In the genomic region with DNA sequence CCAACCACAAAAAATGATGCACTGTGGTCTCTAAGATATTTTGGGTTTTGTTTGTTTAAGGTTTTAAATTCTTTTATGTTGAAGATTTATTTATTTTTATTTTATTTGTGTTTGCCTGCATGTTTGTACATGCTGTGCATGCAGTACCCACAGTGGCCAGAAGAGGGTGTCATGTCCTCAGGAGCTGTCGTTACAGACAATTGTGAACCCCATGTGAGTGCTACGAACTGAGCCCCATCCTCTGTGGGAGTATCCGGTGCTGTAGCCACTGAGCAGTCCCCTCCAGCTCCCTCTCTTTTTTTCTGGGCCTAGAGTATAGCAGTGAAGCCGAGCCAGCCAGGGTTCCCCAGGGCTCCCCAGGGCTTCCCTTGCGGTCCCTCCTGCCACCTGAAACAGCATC, we compare ENCODE assay signal across 12 mouse cellular contexts. TPM values are rescaled to one million over a fixed set of nuclear protein-coding genes. Genes with fewer than 3 reads are reported as not detected.
DNase-seq lines count a peak whose midpoint lies in the region; ATAC-seq and TF ChIP-seq lines count a peak whose summit lies in the region.
"Had no signal": no experiment of that assay in that cellular context is flagged by ENCODE, and none has a peak within 500 bp of the region (broad histone marks: within the 10 kb centered on the region; RNA-seq: fewer than 3 reads in every experiment).

No protein-coding gene starts in this region.

- no peak overlapping the region for H3K27ac ChIP-seq in forebrain, postnatal 0 days (ENCODE audit: low read depth, low read length)
- H3K27ac ChIP-seq in forebrain, embryonic 16.5 days (ENCODE audit: low read length), result no peak overlapping the region
- H3K27ac ChIP-seq: hindbrain, embryonic 15.5 days; midbrain, embryonic 12.5 days had no signal

- TF ChIP-seq CTCF in forebrain, postnatal 0 days (IDR thresholded peaks at IDR 0.05; ENCODE audit: low read depth), result peak; percentile 70

- H3K9me3 ChIP-seq in forebrain, postnatal 0 days (ENCODE audit: low read length), result no peaks in the 10 kb centered on the region
- H3K9me3 ChIP-seq in forebrain, embryonic 16.5 days (ENCODE audit: control insufficient read depth, low read length), result 0 out of 2 replicates have a peak, but pooled peaks cover 3% of the 10 kb centered on the region
- H3K9me3 ChIP-seq: hindbrain, embryonic 15.5 days had no signal

- no peaks in the 10 kb centered on the region for H3K36me3 ChIP-seq in forebrain, postnatal 0 days (ENCODE audit: insufficient read depth)
- H3K36me3 ChIP-seq in forebrain, embryonic 16.5 days (ENCODE audit: control insufficient read depth, insufficient read depth), result no peaks in the 10 kb centered on the region
- no peaks in the 10 kb centered on the region for H3K36me3 ChIP-seq in splenic B cell, adult 2 months (ENCODE audit: control insufficient read depth, insufficient read depth, low read length, poor library complexity, severe bottlenecking)
- H3K36me3 ChIP-seq: hindbrain, embryonic 15.5 days; midbrain, embryonic 12.5 days had no signal

- H3K4me3 ChIP-seq in forebrain, postnatal 0 days (ENCODE audit: low read depth, low read length), result no peak overlapping the region
- no peak overlapping the region for H3K4me3 ChIP-seq in forebrain, embryonic 16.5 days (replicated peaks; ENCODE audit: low read length)
- H3K4me3 ChIP-seq: hindbrain, embryonic 15.5 days; midbrain, embryonic 12.5 days had no signal

- DNase-seq in forebrain, postnatal 0 days, result no peak
- DNase-seq in retina, embryonic 14.5 days (ENCODE audit: low spot score), result peak; percentile 44
- DNase-seq in retina, postnatal 1 day, result no peak
- DNase-seq in T-cell, adult 2 months (ENCODE audit: low spot score), result peak; percentile 47
- peak; percentile 79 for DNase-seq in splenic B cell, adult 2 months (ENCODE audit: low read depth, low spot score)
- DNase-seq in Muller cell, postnatal 12 days (ENCODE audit: inconsistent ontology term), result no peak
- DNase-seq in layer of hippocampus, adult 11-12 months (ENCODE audit: low spot score), result no peak
- DNase-seq: left cerebral cortex, postnatal 4 days; right cerebral cortex, adult 18-20 months had no signal

- WGBS in forebrain, postnatal 0 days, result 87% methylated on average over 5 of the region's 5 CpGs
- WGBS in forebrain, embryonic 16.5 days, result 87% methylated on average over 5 of the region's 5 CpGs

- H3K9ac ChIP-seq in forebrain, postnatal 0 days, result no peak overlapping the region
- H3K9ac ChIP-seq in forebrain, embryonic 16.5 days (replicated peaks; ENCODE audit: low read depth, low read length), result no peak overlapping the region
- H3K9ac ChIP-seq: hindbrain, embryonic 15.5 days; midbrain, embryonic 12.5 days had no signal

- no peaks in the 10 kb centered on the region for H3K4me1 ChIP-seq in forebrain, postnatal 0 days (ENCODE audit: insufficient read depth)
- H3K4me1 ChIP-seq in forebrain, embryonic 16.5 days (replicated peaks; ENCODE audit: control insufficient read depth, insufficient read depth, low read length), result no peaks in the 10 kb centered on the region

- no peaks in the 10 kb centered on the region for H3K27me3 ChIP-seq in forebrain, postnatal 0 days (ENCODE audit: insufficient read depth, low read length)
- H3K27me3 ChIP-seq in forebrain, embryonic 16.5 days (replicated peaks; ENCODE audit: control insufficient read depth, insufficient read depth, low read length), result no peaks in the 10 kb centered on the region
- no peaks in the 10 kb centered on the region for H3K27me3 ChIP-seq in splenic B cell, adult 2 months (ENCODE audit: control insufficient read depth, insufficient read depth, low read length, poor library complexity, severe bottlenecking)
- H3K27me3 ChIP-seq: hindbrain, embryonic 15.5 days; midbrain, embryonic 12.5 days had no signal

- ATAC-seq in forebrain, postnatal 0 days, result no peak
- no peak for ATAC-seq in forebrain, embryonic 16.5 days

- H3K4me2 ChIP-seq in forebrain, postnatal 0 days (ENCODE audit: low read depth), result no peak overlapping the region
- no peak overlapping the region for H3K4me2 ChIP-seq in forebrain, embryonic 16.5 days (ENCODE audit: low read length)
- H3K4me2 ChIP-seq: hindbrain, embryonic 15.5 days; midbrain, embryonic 12.5 days had no signal

RNA-seq across cellular contexts. Expression of a gene that starts 6.1 kb away (rescaled TPM):
- 450 and 455 TPM in 2 replicates for total RNA-seq in forebrain, postnatal 0 days (2014; rRNA removed)
- polyA plus RNA-seq in forebrain, postnatal 0 days (2015; fragmentation: Nextera tagmentation; extraction: Ambion mirVana), result 752 and 802 TPM in 2 replicates
- 632 and 683 TPM in 2 replicates for polyA plus RNA-seq in forebrain, embryonic 16.5 days (2015; fragmentation: Nextera tagmentation; extraction: Ambion mirVana)

RNA-seq across cellular contexts. Expression of a gene that starts 8.2 kb away (rescaled TPM):
- total RNA-seq in forebrain, postnatal 0 days (2014; rRNA removed), result 110 and 114 TPM in 2 replicates
- 126 and 133 TPM in 2 replicates for polyA plus RNA-seq in forebrain, postnatal 0 days (2015; fragmentation: Nextera tagmentation; extraction: Ambion mirVana)
- 106 and 112 TPM in 2 replicates for polyA plus RNA-seq in forebrain, embryonic 16.5 days (2015; fragmentation: Nextera tagmentation; extraction: Ambion mirVana)

RNA-seq across cellular contexts. Expression of a gene that starts 21.1 kb away (rescaled TPM):
- total RNA-seq in forebrain, postnatal 0 days (2014; rRNA removed), result 20.5 and 25.6 TPM in 2 replicates
- polyA plus RNA-seq in forebrain, postnatal 0 days (2015; fragmentation: Nextera tagmentation; extraction: Ambion mirVana), result 21.0 and 30.5 TPM in 2 replicates
- 27.1 and 32.6 TPM in 2 replicates for polyA plus RNA-seq in forebrain, embryonic 16.5 days (2015; fragmentation: Nextera tagmentation; extraction: Ambion mirVana)

RNA-seq across cellular contexts. Expression of a gene that starts 29.2 kb away (rescaled TPM):
- total RNA-seq in forebrain, postnatal 0 days (2014; rRNA removed), result 1.3 and 1.5 TPM in 2 replicates
- 1.3 and 1.6 TPM in 2 replicates for polyA plus RNA-seq in forebrain, postnatal 0 days (2015; fragmentation: Nextera tagmentation; extraction: Ambion mirVana)
- polyA plus RNA-seq in forebrain, embryonic 16.5 days (2015; fragmentation: Nextera tagmentation; extraction: Ambion mirVana), result 0.42 and 0.76 TPM in 2 replicates

RNA-seq across cellular contexts. Expression of a gene that starts 47.6 kb away (rescaled TPM):
- total RNA-seq in forebrain, postnatal 0 days (2014; rRNA removed), result 8.7 and 14.1 TPM in 2 replicates
- 4.2 and 5.1 TPM in 2 replicates for polyA plus RNA-seq in forebrain, postnatal 0 days (2015; fragmentation: Nextera tagmentation; extraction: Ambion mirVana)
- 3.5 and 3.7 TPM in 2 replicates for polyA plus RNA-seq in forebrain, embryonic 16.5 days (2015; fragmentation: Nextera tagmentation; extraction: Ambion mirVana)

Comparison
In these comparisons a context has a peak if more than half of its experiments do, and no peak if none do; other contexts are left out.
1. DNase-seq: peak in retina, embryonic 14.5 days (single experiment), T-cell, adult 2 months (single experiment) and splenic B cell, adult 2 months (single experiment); none in forebrain, postnatal 0 days (single experiment), retina, postnatal 1 day (single experiment), Muller cell, postnatal 12 days (single experiment) and layer of hippocampus, adult 11-12 months (single experiment).